Mouse (Mus musculus) bone marrow, adult 2 months (tissue): ENCODE data around the gene Sorcs1.

ENCODE experiments used
- CTCF ChIP-seq: fragments of 200-500 bp; IDR thresholded peaks from 2 replicates; pipeline ENCODE4 v1.5.1; 2011; ENCODE audit warnings: low read length, control low read depth; ENCODE audit not compliant: control insufficient read depth, insufficient read depth
- POLR2A ChIP-seq: fragments of 200-500 bp; IDR thresholded peaks from 2 replicates; pipeline ENCODE4 v1.6.1; 2011; ENCODE audit warnings: low read depth, mild to moderate bottlenecking, control low read depth, low read length, borderline replicate concordance; ENCODE audit not compliant: control insufficient read depth

DNA sequence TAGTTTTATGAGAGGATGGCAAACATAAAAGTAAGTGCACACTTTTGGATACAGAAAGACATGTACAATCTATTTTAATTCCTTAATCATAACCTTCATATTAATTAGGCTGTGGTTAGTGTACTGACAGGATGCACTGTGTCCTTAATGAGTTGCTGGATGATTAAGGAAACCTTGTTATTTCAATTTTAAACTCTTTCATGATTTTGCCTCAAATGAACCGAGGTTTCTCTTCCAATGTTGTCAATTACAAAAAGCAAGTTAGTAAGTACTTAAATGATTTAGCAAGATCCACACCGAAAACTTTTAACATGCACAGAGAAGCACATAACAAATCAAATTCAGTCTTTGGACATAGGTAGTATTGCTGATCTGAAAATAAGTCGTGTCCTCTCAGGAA lies 341.7 kb downstream of the Sorcs1 start:
- no peak for TF ChIP-seq CTCF
- no peak for TF ChIP-seq POLR2A
